ENCODE assay signal across 8 mouse cellular contexts in the genomic region with DNA sequence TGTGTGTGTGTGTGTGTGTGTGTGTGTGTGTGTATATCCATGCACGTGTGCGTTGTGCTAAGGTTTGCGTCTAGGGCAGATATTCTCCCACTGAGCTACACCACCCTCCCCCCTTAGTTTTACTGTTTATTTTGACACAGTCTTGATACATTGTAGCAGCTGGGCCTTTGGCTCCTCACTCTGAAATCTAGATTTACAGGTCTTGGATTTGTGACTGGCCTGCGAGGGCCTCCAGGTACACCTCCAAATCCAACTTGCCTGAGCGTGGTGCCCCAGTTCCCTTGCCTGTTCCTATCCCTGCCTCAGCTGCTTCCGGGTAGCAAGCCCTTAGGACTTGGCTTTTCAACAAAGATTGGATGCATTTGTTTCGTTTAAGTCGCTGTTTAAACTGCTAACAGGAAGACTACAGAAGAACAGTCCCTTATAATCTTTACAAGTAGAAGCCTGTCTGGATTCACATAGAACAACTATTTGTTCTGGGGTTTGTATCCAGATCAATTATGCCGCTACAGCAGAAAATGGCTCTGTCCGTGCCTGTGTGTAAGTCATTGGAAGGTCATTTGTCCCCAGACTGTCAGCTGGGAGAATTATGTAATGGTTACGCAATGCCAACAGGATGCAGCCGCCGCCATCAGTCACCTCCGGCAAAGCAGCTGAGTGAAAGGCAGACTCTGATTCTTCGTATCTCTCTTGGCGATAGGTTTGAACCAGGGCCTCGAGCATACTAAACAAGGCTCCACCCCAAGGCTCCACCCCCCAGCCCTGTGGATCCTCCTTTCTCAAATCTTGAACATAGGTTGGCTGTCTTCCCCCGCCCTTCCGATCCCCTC. TPM values are rescaled to one million over a fixed set of nuclear protein-coding genes. Genes with fewer than 3 reads are reported as not detected.
DNase-seq lines count a peak whose midpoint lies in the region; ATAC-seq and TF ChIP-seq lines count a peak whose summit lies in the region.

No protein-coding gene starts in this region.

- DNase-seq in ZHBTc4 (ENCODE audit: low read depth, low spot score) (peak; percentile 93), MN1 (ENCODE audit: low spot score) (no peak)
- peak; percentile 92 for DNase-seq in fat pad, adult 2 months (ENCODE audit: extremely low read depth, low read depth, low spot score)
- DNase-seq in liver, postnatal 0 days, result peak; percentile 62
- no peak for DNase-seq in frontal cortex, adult 2 months (ENCODE audit: extremely low spot score in 1 of 2, low spot score in 1 of 2)
- DNase-seq in thymus, postnatal 36 days, result no peak
- DNase-seq in cerebellum, adult 2 months, result no peak

- no peaks in the 10 kb centered on the region for H3K9me3 ChIP-seq in intestine, embryonic 16.5 days (ENCODE audit: control insufficient read depth, low read length)
- H3K9me3 ChIP-seq in liver, postnatal 0 days (ENCODE audit: low read length), result no peaks in the 10 kb centered on the region

- peaks cover 26% of the 10 kb centered on the region for H3K4me1 ChIP-seq in intestine, embryonic 16.5 days (ENCODE audit: control insufficient read depth, insufficient read depth, low read length)
- peaks cover 33% of the 10 kb centered on the region for H3K4me1 ChIP-seq in liver, postnatal 0 days (ENCODE audit: insufficient read depth)
- peaks cover 14% of the 10 kb centered on the region for H3K4me1 ChIP-seq in cerebellum, adult 2 months (ENCODE audit: control insufficient read depth, insufficient read depth, low read length)

- H3K27ac ChIP-seq in intestine, embryonic 16.5 days (ENCODE audit: low read length), result peak overlapping the region; percentile 53; the same call in 1 of the 2 replicates
- H3K27ac ChIP-seq in liver, postnatal 0 days (ENCODE audit: low read depth), result peak overlapping the region; percentile 74
- no peak overlapping the region for H3K27ac ChIP-seq in cerebellum, adult 2 months (ENCODE audit: insufficient read depth, low read length)

- no peak overlapping the region for H3K4me2 ChIP-seq in intestine, embryonic 16.5 days (ENCODE audit: low read depth, low read length)
- peak overlapping the region; percentile 33; the same call in 1 of the 2 replicates for H3K4me2 ChIP-seq in liver, postnatal 0 days (ENCODE audit: low read depth, low read length)

- TF ChIP-seq EP300 in liver, postnatal 0 days (IDR thresholded peaks at IDR 0.05; ENCODE audit: low read depth), result peak; percentile 11; the same call in 1 of the 2 replicates

- 63% methylated on average over 19 of the region's 19 CpGs for WGBS in intestine, embryonic 16.5 days
- 48% methylated on average over 19 of the region's 19 CpGs for WGBS in liver, postnatal 0 days (ENCODE audit: insufficient replicate concordance)
- WGBS in cerebellum, adult 2 months, result 83% methylated on average over 19 of the region's 19 CpGs

- no peaks in the 10 kb centered on the region for H3K27me3 ChIP-seq in intestine, embryonic 16.5 days (replicated peaks; ENCODE audit: control insufficient read depth, insufficient read depth, low read length)
- no peaks in the 10 kb centered on the region for H3K27me3 ChIP-seq in liver, postnatal 0 days (ENCODE audit: insufficient read depth, low read length)
- H3K27me3 ChIP-seq in cerebellum, adult 2 months (ENCODE audit: control insufficient read depth, insufficient read depth, low read length), result no peaks in the 10 kb centered on the region

- H3K9ac ChIP-seq in intestine, embryonic 16.5 days (ENCODE audit: low read depth, low read length), result peak overlapping the region; percentile 41
- 0 out of 2 replicates have a peak overlapping the region, but pooled peaks have one; percentile 18 for H3K9ac ChIP-seq in liver, postnatal 0 days (replicated peaks)

- no peak for TF ChIP-seq CTCF in liver, postnatal 0 days (IDR thresholded peaks at IDR 0.05; ENCODE audit: low read depth)
- no peak for TF ChIP-seq CTCF in cerebellum, adult 2 months (IDR thresholded peaks at IDR 0.05; ENCODE audit: borderline replicate concordance, insufficient read depth, low read depth, low read length)

- no peaks in the 10 kb centered on the region; the same call in 1 of the 2 replicates for H3K36me3 ChIP-seq in intestine, embryonic 16.5 days (ENCODE audit: control insufficient read depth, insufficient read depth, low read length)
- peaks cover 25% of the 10 kb centered on the region for H3K36me3 ChIP-seq in liver, postnatal 0 days (replicated peaks; ENCODE audit: insufficient read depth, low read length)

- no peak for ATAC-seq in intestine, embryonic 16.5 days
- ATAC-seq in liver, postnatal 0 days, result peak; percentile 73; the same call in 1 of the 2 replicates

- no peak for TF ChIP-seq POLR2A in cerebellum, adult 2 months (IDR thresholded peaks at IDR 0.05; ENCODE audit: borderline replicate concordance, insufficient read depth, low read length)

- H3K4me3 ChIP-seq in intestine, embryonic 16.5 days (ENCODE audit: low read length), result no peak overlapping the region
- H3K4me3 ChIP-seq in liver, postnatal 0 days (ENCODE audit: low read depth, low read length), result no peak overlapping the region
- H3K4me3 ChIP-seq in cerebellum, adult 2 months (replicated peaks; ENCODE audit: insufficient read depth, low read depth, low read length), result no peak overlapping the region

RNA-seq across cellular contexts. Expression of gene Sec14l1, which starts 31.7 kb away (rescaled TPM):
- polyA plus RNA-seq in intestine, embryonic 16.5 days (2015; fragmentation: Nextera tagmentation; extraction: Ambion mirVana), result 28.5 and 29.5 TPM in 2 replicates
- polyA plus RNA-seq in liver, postnatal 0 days (2015; fragmentation: Nextera tagmentation; extraction: Ambion mirVana), result 8.2 and 9.2 TPM in 2 replicates
- polyA plus RNA-seq in frontal cortex, adult 2 months (2012; rRNA removed), result 214 and 229 TPM in 2 replicates
- 124 and 137 TPM in 2 replicates for polyA plus RNA-seq in cerebellum, adult 2 months (2012; rRNA removed)

Comparison
In these comparisons a context has a peak if more than half of its experiments do, and no peak if none do; other contexts are left out.
1. DNase-seq: peak in ZHBTc4 (single experiment), fat pad, adult 2 months (single experiment) and liver, postnatal 0 days (single experiment); none in frontal cortex, adult 2 months (0 of 2), thymus, postnatal 36 days (0 of 2), cerebellum, adult 2 months (0 of 2) and MN1 (single experiment).